Mouse (Mus musculus) lung, postnatal 0 days (tissue): ENCODE measurements around the gene Vps37b. TPM values are rescaled to one million over a fixed set of nuclear protein-coding genes. Genes with fewer than 3 reads are reported as not detected.
A peak's percentile ranks its signal among the peaks of the same experiment; 100 is the strongest.

Experiments used
- ATAC-seq: fragments of 200-750 bp; cut with Nextera tagmentation; 2 replicates; pipeline ENCODE4 v1.8.0; 2017; ENCODE audit warnings: moderate library complexity
- DNase-seq: peaks from one replicate; pipeline ENCODE4 v3.0.0-alpha.2; 2016; ENCODE audit warnings: low spot score
- H3K27ac ChIP-seq: fragments of 300-500 bp; sonication (generic); 2 replicates; pipeline ENCODE4 v1.5.1; 2014; ENCODE audit warnings: antibody characterized with exemption, mild to moderate bottlenecking, low read length, mixed read lengths
- H3K27me3 ChIP-seq: fragments of 300-500 bp; sonication (generic); replicated peaks from 2 replicates; pipeline ENCODE4 v1.6.1; 2014; ENCODE audit warnings: low read length, mixed read lengths; ENCODE audit not compliant: insufficient read depth
- H3K36me3 ChIP-seq: fragments of 300-500 bp; sonication (generic); 2 replicates; pipeline ENCODE4 v1.6.1; 2014; ENCODE audit warnings: low read length, mixed read lengths; ENCODE audit not compliant: insufficient read depth
- H3K4me1 ChIP-seq: fragments of 300-500 bp; sonication (generic); 2 replicates; pipeline ENCODE4 v1.6.1; 2014; ENCODE audit warnings: antibody characterized with exemption, low read depth, low read length, mixed read lengths; ENCODE audit not compliant: insufficient read depth
- H3K4me2 ChIP-seq: fragments of 300-500 bp; sonication (generic); replicated peaks from 2 replicates; pipeline ENCODE4 v1.6.1; 2014; ENCODE audit warnings: low read depth, mild to moderate bottlenecking, low read length, moderate library complexity, mixed read lengths
- H3K4me3 ChIP-seq: fragments of 300-500 bp; sonication (generic); 2 replicates; pipeline ENCODE4 v1.5.1; 2014; ENCODE audit warnings: low read depth, low read length
- H3K9ac ChIP-seq: fragments of 300-500 bp; sonication (generic); replicated peaks from 2 replicates; pipeline ENCODE4 v1.6.1; 2014; ENCODE audit warnings: low read depth, mild to moderate bottlenecking
- H3K9me3 ChIP-seq: fragments of 300-500 bp; sonication (generic); 2 replicates; pipeline ENCODE4 v1.6.1; 2016; ENCODE audit warnings: low read length, mixed read lengths
- CTCF ChIP-seq: IDR thresholded peaks from 2 replicates; pipeline ENCODE4 v1.5.1; 2016; ENCODE audit warnings: antibody characterized with exemption, mild to moderate bottlenecking
- EP300 ChIP-seq: IDR thresholded peaks from 2 replicates; pipeline ENCODE4 v1.6.1; 2016; ENCODE audit warnings: antibody characterized with exemption, mild to moderate bottlenecking, control low read depth
- WGBS: fragments of 180-500 bp; shearing (Covaris S2); extraction: QIAGEN DNeasy Blood & Tissue Kit; methylation state at CpG from one replicate; pipeline ENCODE4 v1.1.7; 2014; 5-methylcytosine and 5-hydroxymethylcytosine counted together
- polyA plus RNA-seq: library from polyadenylated mRNA; unstranded; fragments of >200 nt; fragmentation: Nextera tagmentation; extraction: Ambion mirVana; gene quantifications from 2 replicates; pipeline ENCODE4 v1.2.1, GENCODE M21; 2015

Gene Vps37b
- polyA plus RNA-seq, 1 experiment from 2014 or later = 28.5 TPM

DNA sequence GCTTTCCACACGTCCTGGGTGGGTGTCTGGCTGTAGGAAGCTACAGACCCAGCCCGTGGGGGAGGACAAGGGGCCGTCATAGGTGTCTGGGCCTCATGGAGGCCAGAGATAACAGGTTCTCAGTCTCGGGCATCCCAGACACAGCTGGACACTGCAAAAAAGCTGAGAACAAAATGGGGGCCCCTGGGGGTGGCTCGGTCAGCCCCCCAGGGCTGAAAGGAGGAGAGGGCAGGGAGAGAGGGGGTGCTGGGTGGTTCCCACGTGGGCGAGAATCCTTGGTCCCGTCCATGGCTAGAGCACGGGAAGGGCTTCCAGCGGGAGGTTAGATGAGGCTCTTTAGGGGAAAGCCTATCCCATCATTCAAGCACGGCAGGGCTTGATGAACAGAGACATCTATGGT is 49.2 kb downstream of the Vps37b start:
- Histone ChIP-seq H3K4me1 (peaks cover 13% of the 10 kb centered on the region), H3K9me3 (no peaks in the 10 kb centered on the region), H3K27ac (no peak overlapping the region), H3K9ac (no peak overlapping the region), H3K4me3 (no peak overlapping the region), H3K4me2 (no peak overlapping the region), H3K36me3 (no peaks in the 10 kb centered on the region), H3K27me3 (no peaks in the 10 kb centered on the region)
- DNase-seq (no peak), ATAC-seq (no peak)
- WGBS = 71% methylated on average over 11 of the region's 11 CpGs
- no peak for TF ChIP-seq EP300
- no peak for TF ChIP-seq CTCF

DNA sequence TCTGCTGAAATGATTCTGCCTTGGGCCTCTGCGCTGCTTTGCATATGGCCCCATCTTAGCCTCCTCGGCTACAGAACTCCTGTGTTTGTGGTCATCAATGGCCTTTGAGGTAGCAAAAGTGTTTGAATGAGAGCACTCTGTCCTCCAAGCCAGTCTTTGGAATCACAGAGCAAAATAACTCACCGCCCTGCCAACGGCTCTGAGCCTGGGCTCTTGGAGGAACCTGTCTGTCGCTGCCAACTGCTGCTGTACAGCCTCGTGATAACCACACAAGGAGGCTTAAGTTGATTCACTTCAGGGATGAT is 50.9 kb downstream of the Vps37b start:
- DNase-seq = peak; percentile 72
- Histone ChIP-seq H3K4me3 (no peak overlapping the region), H3K9ac (no peak overlapping the region), H3K36me3 (no peaks in the 10 kb centered on the region), H3K4me2 (no peak overlapping the region), H3K4me1 (peaks cover 16% of the 10 kb centered on the region), H3K27me3 (no peaks in the 10 kb centered on the region), H3K27ac (peak overlapping the region; percentile 59; the same call in 1 of the 2 replicates), H3K9me3 (no peaks in the 10 kb centered on the region)
- TF ChIP-seq CTCF (no peak), EP300 (no peak)
- 52% methylated on average over 6 of the region's 6 CpGs for WGBS
- ATAC-seq = peak; percentile 58

DNA sequence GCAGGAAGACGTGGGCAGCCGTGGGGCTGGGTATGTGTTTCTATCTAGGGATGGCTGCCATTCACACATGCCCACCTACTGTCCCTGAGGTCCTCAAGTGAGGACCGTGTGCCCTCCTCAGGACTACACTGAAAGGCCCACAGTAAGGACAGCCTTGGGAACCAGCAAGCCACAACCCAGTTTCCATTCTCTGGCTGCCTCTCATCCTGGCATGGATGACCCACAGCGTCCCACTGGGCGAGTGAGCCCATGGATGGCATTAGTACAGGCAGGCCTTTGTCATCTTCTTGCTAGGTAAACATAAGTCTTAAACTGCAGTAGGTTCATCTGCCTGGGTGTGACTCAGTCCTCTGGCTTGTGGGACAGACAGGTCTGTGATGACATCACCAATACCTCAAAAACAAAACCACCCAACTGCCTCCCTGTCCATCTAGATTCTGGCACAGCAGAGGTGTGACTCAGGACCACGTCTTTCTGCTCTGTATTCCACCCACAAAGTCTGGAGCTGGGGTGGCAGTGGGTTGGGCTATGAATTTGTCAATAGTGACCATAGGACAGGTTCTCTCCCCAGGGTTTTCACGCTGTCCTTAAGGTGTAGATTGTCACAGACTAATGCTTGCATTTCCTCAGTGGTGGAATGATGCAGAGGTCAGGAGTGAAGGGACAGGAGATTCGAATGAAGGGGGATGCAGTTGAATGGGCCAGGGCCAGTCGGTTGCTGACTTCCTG is 51.4 kb downstream of the Vps37b start:
- DNase-seq (no peak), ATAC-seq (no peak)
- Histone ChIP-seq H3K9me3 (no peaks in the 10 kb centered on the region), H3K27ac (peak overlapping the region; percentile 59), H3K27me3 (no peaks in the 10 kb centered on the region), H3K9ac (no peak overlapping the region), H3K36me3 (no peaks in the 10 kb centered on the region), H3K4me3 (no peak overlapping the region), H3K4me1 (peaks cover 16% of the 10 kb centered on the region), H3K4me2 (no peak overlapping the region)
- TF ChIP-seq EP300 = no peak
- no peak for TF ChIP-seq CTCF
- WGBS = 60% methylated on average over 9 of the region's 9 CpGs

DNA sequence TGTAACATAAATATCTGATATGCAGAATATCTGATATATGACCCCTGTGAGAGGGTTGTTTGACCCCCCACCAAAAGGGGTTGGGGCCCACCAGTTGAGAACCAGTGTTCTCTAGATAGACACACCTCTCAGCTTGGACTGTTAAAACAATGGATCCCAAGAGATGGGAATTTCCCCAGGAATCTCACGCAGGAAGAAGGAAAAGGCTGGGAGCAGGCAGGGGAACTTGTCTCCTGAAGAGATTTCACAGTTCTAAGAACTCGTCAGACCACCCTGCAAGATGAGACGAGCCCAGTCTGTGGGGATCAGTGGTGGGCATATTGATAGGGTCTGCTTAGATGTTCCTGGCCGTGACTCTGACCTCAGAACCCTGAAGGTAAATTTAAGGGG is 52.1 kb downstream of the Vps37b start:
- H3K27me3 ChIP-seq = no peaks in the 10 kb centered on the region
- DNase-seq (no peak), ATAC-seq (no peak)
- 50% methylated on average over 4 of the region's 4 CpGs for WGBS
- TF ChIP-seq CTCF = no peak
- no peak for TF ChIP-seq EP300
- no peak overlapping the region for H3K4me2 ChIP-seq
- H3K9ac ChIP-seq = no peak overlapping the region
- H3K4me1 ChIP-seq = peaks cover 20% of the 10 kb centered on the region
- H3K4me3 ChIP-seq = no peak overlapping the region
- peak overlapping the region; percentile 59 for H3K27ac ChIP-seq
- no peaks in the 10 kb centered on the region for H3K36me3 ChIP-seq
- H3K9me3 ChIP-seq = no peaks in the 10 kb centered on the region

DNA sequence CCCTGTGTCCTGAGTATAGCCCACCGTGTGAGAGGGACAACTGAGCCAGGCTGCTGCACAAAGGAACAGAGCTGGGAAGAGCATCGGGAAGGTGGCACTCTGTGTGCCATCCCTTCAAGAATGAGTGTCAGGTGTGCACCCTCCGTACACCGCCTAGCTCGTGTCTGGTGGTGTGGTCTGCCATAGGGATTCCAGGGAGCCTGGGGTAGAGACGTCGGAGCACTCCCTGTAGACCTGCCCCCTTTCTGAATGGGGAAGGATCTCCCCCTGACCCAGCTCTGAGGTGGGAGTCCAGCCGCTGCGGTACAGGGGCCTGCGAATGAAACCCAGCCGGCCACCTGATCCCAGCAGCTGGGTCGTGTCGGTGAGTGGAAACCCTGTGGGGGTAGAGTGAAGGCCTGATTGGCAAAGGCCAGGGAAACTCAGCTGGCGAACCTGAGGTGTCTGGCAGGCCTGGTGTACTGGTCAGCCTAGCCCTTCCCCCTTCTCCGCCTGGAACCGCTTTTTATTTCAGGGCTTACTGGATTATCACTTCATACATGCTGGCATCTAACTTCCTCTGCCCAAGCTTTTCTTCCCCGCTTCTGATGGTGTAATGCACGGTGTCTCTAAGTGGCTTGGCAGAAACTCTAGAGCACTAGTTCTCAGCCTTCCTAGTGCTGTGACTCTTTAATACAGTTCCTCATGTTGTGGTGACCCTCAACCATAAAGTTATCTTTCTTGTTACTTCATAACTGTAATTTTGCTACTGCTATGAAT is 52.7 kb downstream of the Vps37b start:
- TF ChIP-seq EP300 = no peak
- TF ChIP-seq CTCF = no peak
- H3K36me3 ChIP-seq = no peaks in the 10 kb centered on the region
- H3K27me3 ChIP-seq = no peaks in the 10 kb centered on the region
- no peak overlapping the region for H3K4me2 ChIP-seq
- H3K9ac ChIP-seq = no peak overlapping the region
- WGBS = 69% methylated on average over 18 of the region's 18 CpGs
- H3K27ac ChIP-seq = peak overlapping the region; percentile 69
- no peak for ATAC-seq
- H3K9me3 ChIP-seq = no peaks in the 10 kb centered on the region
- H3K4me1 ChIP-seq = peaks cover 22% of the 10 kb centered on the region
- no peak overlapping the region for H3K4me3 ChIP-seq
- no peak for DNase-seq

DNA sequence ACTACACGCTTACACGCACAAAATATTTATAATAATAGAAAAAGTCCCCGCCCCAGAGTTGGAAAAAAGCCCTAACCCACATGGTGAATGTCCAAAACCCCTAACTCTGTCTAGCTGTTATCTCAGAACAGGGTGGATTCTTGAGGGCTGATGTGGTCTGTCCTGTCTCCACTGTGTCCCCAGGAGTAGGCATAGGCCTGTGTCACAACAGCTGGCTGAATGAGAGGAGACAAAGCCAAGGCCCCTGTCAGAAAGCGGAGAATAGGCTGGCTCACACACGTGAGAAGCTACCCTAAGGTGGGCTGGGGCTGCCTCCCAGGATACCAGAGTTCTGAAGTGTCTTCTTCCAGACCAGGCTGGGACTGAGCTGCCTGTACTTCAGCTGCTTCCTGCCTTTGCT is 53.9 kb downstream of the Vps37b start:
- 55% methylated on average over 5 of the region's 5 CpGs for WGBS
- no peak for DNase-seq
- Histone ChIP-seq H3K4me3 (no peak overlapping the region), H3K36me3 (no peaks in the 10 kb centered on the region), H3K4me1 (peaks cover 22% of the 10 kb centered on the region), H3K27me3 (no peaks in the 10 kb centered on the region), H3K27ac (0 out of 2 replicates have a peak overlapping the region, but pooled peaks have one; percentile 38), H3K9me3 (no peaks in the 10 kb centered on the region), H3K4me2 (no peak overlapping the region), H3K9ac (no peak overlapping the region)
- no peak for ATAC-seq
- no peak for TF ChIP-seq EP300
- TF ChIP-seq CTCF = no peak
